Mouse (Mus musculus) testis, adult 2 months (tissue): Measurements from ENCODE around the gene Lamb2. TPM values are rescaled to one million over a fixed set of nuclear protein-coding genes. Genes with fewer than 3 reads are reported as not detected.

ENCODE experiments used
- H3K27ac ChIP-seq: fragments of 200-500 bp; 2 replicates; pipeline ENCODE4 v1.5.1; 2012; ENCODE audit warnings: low read depth, low read length; ENCODE audit not compliant: control insufficient read depth, insufficient read depth
- H3K27me3 ChIP-seq: fragments of 200-500 bp; 2 replicates; pipeline ENCODE4 v1.6.1; 2012; ENCODE audit warnings: mild to moderate bottlenecking, low read length, moderate library complexity; ENCODE audit not compliant: control insufficient read depth, insufficient read depth
- H3K36me3 ChIP-seq: fragments of 200-500 bp; 2 replicates; pipeline ENCODE4 v1.6.1; 2012; ENCODE audit warnings: mild to moderate bottlenecking, low read length; ENCODE audit not compliant: control insufficient read depth, insufficient read depth
- H3K4me1 ChIP-seq: fragments of 200-500 bp; 2 replicates; pipeline ENCODE4 v1.6.1; 2012; ENCODE audit warnings: low read length; ENCODE audit not compliant: control insufficient read depth, insufficient read depth
- H3K4me3 ChIP-seq: fragments of 200-500 bp; 2 replicates; pipeline ENCODE4 v1.5.1; 2012; ENCODE audit warnings: low read depth, mild to moderate bottlenecking, low read length, moderate library complexity, mixed read lengths; ENCODE audit not compliant: control insufficient read depth
- CTCF ChIP-seq: fragments of 200-500 bp; IDR thresholded peaks from 2 replicates; pipeline ENCODE4 v1.5.1; 2012; ENCODE audit warnings: low read depth, mild to moderate bottlenecking, inconsistent platforms, low read length, moderate library complexity; ENCODE audit not compliant: control insufficient read depth, insufficient read depth, insufficient replicate concordance
- POLR2A ChIP-seq: fragments of 200-500 bp; IDR thresholded peaks from 2 replicates; pipeline ENCODE4 v1.6.1; 2012; ENCODE audit warnings: low read depth, mild to moderate bottlenecking, inconsistent platforms, low read length, moderate library complexity; ENCODE audit not compliant: control insufficient read depth
- polyA plus RNA-seq: library from polyadenylated mRNA; depleted of rRNA; stranded (reverse); fragments of >200 nt; gene quantifications from 2 replicates; pipeline ENCODE4 v1.2.3, GENCODE M21; 2012

Lamb2 gene
- polyA plus RNA-seq, 1 experiment: 23.3 TPM

GRCm38 (mm10) chr9:108462192-108462591, 17.3 kb upstream of the Lamb2 start:
- no peak overlapping the region for H3K4me3 ChIP-seq
- no peak for TF ChIP-seq CTCF
- peak; percentile 59; the same call in 1 of the 2 replicates for TF ChIP-seq POLR2A
- no peaks in the 10 kb centered on the region for H3K27me3 ChIP-seq
- H3K36me3 ChIP-seq: no peaks in the 10 kb centered on the region
- H3K4me1 ChIP-seq: peaks cover 20% of the 10 kb centered on the region
- H3K27ac ChIP-seq: peak overlapping the region; percentile 84

GRCm38 (mm10) chr9:108463713-108464112, 15.8 kb upstream of the Lamb2 start:
- Histone ChIP-seq H3K4me3 (no peak overlapping the region), H3K27me3 (no peaks in the 10 kb centered on the region), H3K36me3 (no peaks in the 10 kb centered on the region), H3K4me1 (peaks cover 20% of the 10 kb centered on the region), H3K27ac (peak overlapping the region; percentile 23; the same call in 1 of the 2 replicates)
- TF ChIP-seq CTCF (no peak), POLR2A (no peak)

- no peaks in the 10 kb centered on the region for H3K36me3 ChIP-seq
These were observed 13.3 kb upstream of the Lamb2 start for GRCm38 (mm10) chr9:108466219-108466618.

GRCm38 (mm10) chr9:108469430-108469829, 10.1 kb upstream of the Lamb2 start:
- H3K27ac ChIP-seq: peak overlapping the region; percentile 85
- H3K4me1 ChIP-seq: peaks cover 4% of the 10 kb centered on the region; the same call in 1 of the 2 replicates

More at GRCm38 (mm10) chr9:108466219-108466618, 13.3 kb upstream of the Lamb2 start:
- TF ChIP-seq CTCF: no peak
- no peak for TF ChIP-seq POLR2A
- Histone ChIP-seq H3K27me3 (no peaks in the 10 kb centered on the region), H3K27ac (no peak overlapping the region), H3K4me3 (no peak overlapping the region), H3K4me1 (peaks cover 21% of the 10 kb centered on the region)

GRCm38 (mm10) chr9:108469845-108470244, 9.7 kb upstream of the Lamb2 start:
- no peak for TF ChIP-seq CTCF
- TF ChIP-seq POLR2A: peak; percentile 34; the same call in 1 of the 2 replicates
- Histone ChIP-seq H3K36me3 (no peaks in the 10 kb centered on the region), H3K27me3 (no peaks in the 10 kb centered on the region), H3K4me3 (no peak overlapping the region), H3K4me1 (peaks cover 4% of the 10 kb centered on the region; the same call in 1 of the 2 replicates), H3K27ac (peak overlapping the region; percentile 80)

More at GRCm38 (mm10) chr9:108469430-108469829, 10.1 kb upstream of the Lamb2 start:
- H3K27me3 ChIP-seq: no peaks in the 10 kb centered on the region
- H3K4me3 ChIP-seq: no peak overlapping the region
- H3K36me3 ChIP-seq: no peaks in the 10 kb centered on the region
- TF ChIP-seq POLR2A (no peak), CTCF (no peak)

- Histone ChIP-seq H3K4me1 (peaks cover 14% of the 10 kb centered on the region), H3K36me3 (no peaks in the 10 kb centered on the region), H3K4me3 (no peak overlapping the region), H3K27ac (no peak overlapping the region), H3K27me3 (no peaks in the 10 kb centered on the region)
- TF ChIP-seq CTCF (no peak), POLR2A (no peak)
These were observed 5.0 kb upstream of the Lamb2 start for GRCm38 (mm10) chr9:108474528-108474927.

- Histone ChIP-seq H3K27ac (peak overlapping the region; percentile 80), H3K4me1 (peaks cover 21% of the 10 kb centered on the region)
- TF ChIP-seq POLR2A: no peak
- TF ChIP-seq CTCF: no peak
These were observed 839 bp upstream of the Lamb2 start for GRCm38 (mm10) chr9:108478638-108479156.

GRCm38 (mm10) chr9:108479241-108479640, 295 bp upstream of the Lamb2 start:
- Histone ChIP-seq H3K4me3 (peak overlapping the region; percentile 80), H3K4me1 (peaks cover 21% of the 10 kb centered on the region), H3K27ac (peak overlapping the region; percentile 75), H3K27me3 (no peaks in the 10 kb centered on the region), H3K36me3 (no peaks in the 10 kb centered on the region)
- no peak for TF ChIP-seq CTCF
- TF ChIP-seq POLR2A: no peak

More at GRCm38 (mm10) chr9:108478638-108479156, 839 bp upstream of the Lamb2 start:
- no peaks in the 10 kb centered on the region for H3K27me3 ChIP-seq
- peak overlapping the region; percentile 80 for H3K4me3 ChIP-seq
- H3K36me3 ChIP-seq: no peaks in the 10 kb centered on the region
